Mouse (Mus musculus) left cerebral cortex, adult 2 months (tissue): ENCODE data around the gene 3110018I06Rik. TPM values are rescaled to one million over a fixed set of nuclear protein-coding genes. Genes with fewer than 3 reads are reported as not detected.

Experiments
- DNase-seq, 2 experiments: peaks; one replicate each; pipeline ENCODE4 v3.0.0; 2021 to 2022; ENCODE audit warnings: low spot score in 2 of 2, mixed read lengths in 1 of 2; ENCODE audit errors: extremely low spot score in 1 of 2
- H3K27ac ChIP-seq: fragments of 200-600 bp; 2 replicates; pipeline ENCODE4 v1.8.1; 2022
- H3K4me3 ChIP-seq: fragments of 200-600 bp; 2 replicates; pipeline ENCODE4 v1.8.1; 2022
- CTCF ChIP-seq: fragments of 200-600 bp; IDR thresholded peaks from 2 replicates; pipeline ENCODE4 v1.8.1; 2022; ENCODE audit warnings: antibody characterized with exemption, mild to moderate bottlenecking, moderate library complexity
- intact Hi-C: fragments of 180-260 bp; cut with DNase I; formaldehyde crosslinking; loops from one replicate; pipeline ENCODE4 v1.15.1; 2025
- long read RNA-seq, 2 experiments: library from polyadenylated mRNA; stranded (forward); transcript quantifications; one replicate each; pipeline ENCODE4 v2.0.0; 2021; ENCODE audit warnings: borderline mapping rate in 2 of 2
- total RNA-seq, 2 experiments: library from RNA; stranded (reverse); gene quantifications; 2 replicates each; pipeline ENCODE4 v1.2.3; 2021

3110018I06Rik gene
- not detected for total RNA-seq
- long read RNA-seq, experiment 1: 0 reads
- long read RNA-seq, experiment 2: 0 reads

DNA sequence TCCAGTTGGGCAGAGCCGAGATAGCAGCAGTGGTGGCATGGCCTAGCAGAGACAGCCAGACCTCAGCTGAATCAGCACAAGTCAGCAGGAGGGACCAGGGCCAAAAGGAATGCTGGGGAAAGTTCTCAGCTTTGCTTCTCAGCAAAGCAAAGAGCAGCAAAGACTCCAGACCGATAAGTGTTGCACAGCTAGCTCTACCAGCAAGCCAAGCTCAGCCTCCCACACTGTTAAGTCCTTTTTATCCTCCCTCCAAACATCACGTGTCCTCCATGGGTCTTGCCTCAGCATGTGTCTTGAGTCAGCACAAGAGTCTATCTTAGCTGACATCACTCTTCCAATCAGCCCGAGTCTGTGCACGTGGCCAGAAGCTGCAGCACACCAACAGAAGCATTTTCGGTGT lies at the start of gene 3110018I06Rik:
TSS of gene 3110018I06Rik (plus strand) at position 262 of the 400 bp plus-strand sequence.
- DNase-seq: no peak
- intact Hi-C loops: no loop called here
- no peak within 1 kb of the TSS for H3K4me3 ChIP-seq

DNA sequence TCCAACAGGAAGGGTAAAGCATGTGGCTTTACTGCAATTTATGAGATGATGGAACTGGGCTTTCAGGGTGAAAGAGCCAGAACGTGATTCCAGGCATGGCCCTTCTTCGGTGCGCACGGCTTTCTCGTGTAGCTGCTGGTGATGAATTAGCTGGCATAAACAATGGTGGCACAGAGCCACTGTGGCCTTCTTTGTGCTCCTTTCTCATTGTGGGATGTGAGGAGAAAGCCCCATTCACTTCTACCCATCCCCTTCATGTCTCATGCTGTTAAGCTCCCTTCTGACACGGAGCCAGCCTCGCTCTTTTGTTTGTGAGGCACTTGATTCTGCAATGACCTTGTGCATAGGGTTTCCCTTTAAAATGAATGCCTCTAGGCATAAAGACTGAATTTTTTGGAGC lies 43.8 kb upstream of the 3110018I06Rik start:
- DNase-seq: no peak
- no peak overlapping the region for H3K4me3 ChIP-seq
- H3K27ac ChIP-seq: no peak overlapping the region
- TF ChIP-seq CTCF: no peak
- intact Hi-C loops: no loop called here

More for the DNA sequence above, at the start of gene 3110018I06Rik:
- no peak within 1 kb of the TSS for H3K27ac ChIP-seq
- no peak for TF ChIP-seq CTCF

DNA sequence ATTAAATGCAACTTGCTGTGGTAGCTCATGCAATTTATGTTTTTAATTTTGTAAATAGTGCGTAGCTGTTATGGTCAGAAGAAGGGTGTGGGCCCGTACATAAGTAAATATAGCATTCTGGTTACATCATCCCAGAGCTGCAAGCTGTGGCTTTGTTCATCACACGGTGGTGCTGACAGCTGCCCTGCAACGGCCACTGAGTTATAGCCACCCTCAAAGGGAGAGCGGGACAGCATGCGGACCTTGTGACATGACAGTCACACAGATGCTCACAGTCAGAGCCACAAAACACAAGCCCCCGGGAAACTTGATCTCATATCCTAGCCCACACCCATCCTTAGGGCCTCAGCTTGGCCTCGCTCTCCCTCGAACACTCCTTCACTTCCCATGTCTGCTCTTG lies 30.6 kb upstream of the 3110018I06Rik start:
- no peak overlapping the region for H3K27ac ChIP-seq
- H3K4me3 ChIP-seq: no peak overlapping the region
- intact Hi-C loops: no loop called here
- no peak for TF ChIP-seq CTCF
- DNase-seq: no peak

DNA sequence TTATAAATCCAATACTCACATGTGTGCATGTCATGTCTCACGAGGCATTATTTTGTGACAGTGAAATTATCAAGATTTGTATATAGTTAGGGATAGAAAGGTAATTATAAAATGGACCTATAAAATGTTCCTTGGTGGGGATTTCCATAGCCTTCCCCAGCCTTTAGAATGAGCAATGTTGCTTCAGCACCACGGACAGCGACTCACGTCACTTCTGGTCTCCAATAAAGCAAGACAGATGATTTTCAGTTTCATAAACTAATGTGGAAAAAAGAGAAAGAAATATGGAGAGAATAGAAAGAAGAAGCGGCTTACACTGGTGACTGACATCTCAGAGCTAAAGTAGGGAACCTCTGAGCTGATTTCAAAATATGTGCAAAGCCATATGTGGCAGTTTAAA lies 23.7 kb upstream of the 3110018I06Rik start:
- no peak for TF ChIP-seq CTCF
- no peak for DNase-seq
- H3K4me3 ChIP-seq: no peak overlapping the region
- H3K27ac ChIP-seq: no peak overlapping the region
- intact Hi-C loops: no loop called here

DNA sequence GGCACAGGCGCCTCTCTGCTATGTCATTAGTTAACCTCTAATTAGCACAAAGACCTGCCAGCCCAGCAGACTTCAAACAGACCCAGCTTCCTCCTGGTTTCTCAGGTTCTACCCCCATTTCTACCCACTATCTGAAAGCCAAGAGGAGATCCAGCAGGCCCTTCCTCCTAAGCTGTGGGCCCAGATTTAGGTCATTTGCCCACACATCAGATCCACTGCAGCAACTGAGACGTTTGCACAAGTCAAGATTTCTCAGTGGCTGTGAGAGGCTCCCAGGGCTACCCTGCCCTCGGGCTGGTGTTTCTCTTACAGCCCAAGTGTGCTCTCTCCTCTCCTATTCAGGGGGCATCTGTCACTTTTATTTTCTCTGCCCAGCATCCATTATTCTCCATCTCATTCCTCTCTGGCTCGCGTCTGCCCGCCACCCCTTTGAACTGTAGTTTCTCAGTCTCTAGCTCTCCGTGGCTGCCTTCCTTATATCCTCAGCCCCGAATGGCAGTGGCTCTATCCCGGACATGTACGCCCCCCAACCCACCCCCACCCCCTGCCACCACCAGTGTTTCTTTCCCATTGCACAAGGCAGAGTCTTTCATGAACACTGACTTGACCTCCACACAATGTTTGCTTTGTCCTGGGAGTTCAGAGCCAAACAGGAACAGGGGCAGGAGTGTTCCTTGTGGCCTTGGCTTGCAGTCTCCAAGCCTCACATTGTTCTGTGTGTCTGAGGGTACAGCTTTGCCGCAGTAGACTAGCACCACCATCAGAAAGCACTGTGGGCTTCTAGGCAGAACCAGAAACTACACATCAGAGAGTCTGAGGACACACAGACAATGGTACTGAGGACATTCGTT lies 11.8 kb upstream of the 3110018I06Rik start:
- no peak for TF ChIP-seq CTCF
- no peak overlapping the region for H3K4me3 ChIP-seq
- no peak for DNase-seq
- H3K27ac ChIP-seq: no peak overlapping the region
- intact Hi-C loops: no loop called here

DNA sequence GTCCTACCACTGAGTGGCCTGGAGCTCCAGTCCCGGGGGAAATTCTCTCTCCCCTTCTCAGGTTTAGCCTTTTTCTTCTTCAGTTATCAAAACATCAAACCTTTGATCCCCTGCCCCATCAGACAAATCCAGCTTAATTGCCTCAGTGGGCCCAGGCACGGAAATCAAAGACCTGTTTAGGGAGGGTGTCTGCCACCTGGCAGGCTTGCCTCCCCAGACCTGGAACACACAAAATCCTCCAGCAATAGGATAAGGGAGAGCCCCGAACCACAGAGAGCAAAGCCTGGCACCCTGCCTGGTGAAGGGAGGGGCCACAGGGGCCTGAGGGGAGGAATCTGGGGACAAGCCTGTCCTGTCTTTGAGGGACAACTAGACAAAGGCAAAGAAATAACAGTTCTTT lies 9.1 kb upstream of the 3110018I06Rik start:
- no peak for DNase-seq
- intact Hi-C loops: no loop called here
- no peak for TF ChIP-seq CTCF

DNA sequence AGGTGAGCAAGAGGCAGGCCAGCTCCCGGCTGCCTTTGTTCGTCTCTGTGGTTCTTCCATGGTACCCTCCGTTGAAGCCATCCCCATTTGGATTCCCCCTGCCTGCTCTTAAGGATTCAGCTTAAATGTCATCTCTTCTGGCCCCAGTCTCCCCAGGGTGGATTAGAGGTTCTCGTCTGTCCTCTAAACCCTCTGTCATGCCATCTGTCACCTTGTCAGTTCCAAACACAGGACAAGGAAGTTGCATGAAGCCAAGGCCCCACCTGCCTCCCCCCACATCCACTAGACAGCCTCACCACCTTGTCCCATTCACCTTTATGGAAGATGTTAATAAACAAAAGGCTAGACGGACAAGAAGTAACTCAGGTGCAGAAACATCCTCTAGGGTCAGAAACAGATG lies 5.4 kb upstream of the 3110018I06Rik start:
- intact Hi-C loops: no loop called here
- DNase-seq: no peak
- no peak overlapping the region for H3K4me3 ChIP-seq
- H3K27ac ChIP-seq: no peak overlapping the region
- no peak for TF ChIP-seq CTCF

More for the DNA sequence above, 9.1 kb upstream of the 3110018I06Rik start:
- H3K4me3 ChIP-seq: no peak overlapping the region
- no peak overlapping the region for H3K27ac ChIP-seq

DNA sequence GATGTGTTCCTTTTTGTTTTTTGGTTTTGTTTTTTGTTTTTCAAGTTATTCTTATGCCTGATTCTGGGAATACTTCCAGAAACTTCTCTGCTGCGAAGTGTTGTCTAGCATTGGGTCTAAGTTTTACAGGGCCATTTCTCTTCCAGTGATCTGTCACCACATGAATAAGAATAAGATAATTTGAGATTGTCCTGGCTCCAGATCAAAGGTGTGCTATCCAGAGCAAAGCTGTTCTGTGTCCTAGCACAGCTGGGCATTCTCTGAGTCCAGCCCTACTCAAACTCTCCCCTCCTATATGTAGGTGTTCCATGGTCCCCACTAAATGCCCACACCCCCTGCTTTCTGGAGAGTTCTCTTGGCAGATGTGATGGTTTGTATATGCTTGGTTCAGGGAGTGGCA lies 2.9 kb downstream of the 3110018I06Rik start:
- TF ChIP-seq CTCF: no peak
- Histone ChIP-seq H3K4me3 (no peak overlapping the region), H3K27ac (no peak overlapping the region)
- no peak for DNase-seq
- intact Hi-C loops: no loop called here

DNA sequence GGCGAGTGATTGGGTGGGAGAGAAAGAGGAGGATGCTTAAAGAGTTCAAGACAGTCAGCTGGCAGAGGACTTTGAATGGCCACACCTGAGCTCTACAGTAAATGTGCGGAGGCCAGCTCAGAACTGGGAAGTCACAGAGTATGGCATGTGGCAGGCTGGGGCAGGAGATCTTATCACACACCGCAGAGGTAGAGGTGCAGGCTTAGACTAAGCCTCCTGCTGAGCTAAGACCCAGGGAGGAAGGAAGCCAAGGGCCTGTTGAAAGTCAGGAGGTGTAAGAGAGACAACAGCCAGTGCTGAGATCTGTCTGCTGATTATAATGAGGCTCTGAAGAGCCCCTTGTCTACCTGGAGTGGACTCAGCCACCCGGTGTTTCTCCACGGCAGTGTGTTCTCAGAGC lies 8.5 kb downstream of the 3110018I06Rik start:
- intact Hi-C loops: no loop called here
- no peak for TF ChIP-seq CTCF
- no peak for DNase-seq
- H3K27ac ChIP-seq: no peak overlapping the region
- H3K4me3 ChIP-seq: no peak overlapping the region

DNA sequence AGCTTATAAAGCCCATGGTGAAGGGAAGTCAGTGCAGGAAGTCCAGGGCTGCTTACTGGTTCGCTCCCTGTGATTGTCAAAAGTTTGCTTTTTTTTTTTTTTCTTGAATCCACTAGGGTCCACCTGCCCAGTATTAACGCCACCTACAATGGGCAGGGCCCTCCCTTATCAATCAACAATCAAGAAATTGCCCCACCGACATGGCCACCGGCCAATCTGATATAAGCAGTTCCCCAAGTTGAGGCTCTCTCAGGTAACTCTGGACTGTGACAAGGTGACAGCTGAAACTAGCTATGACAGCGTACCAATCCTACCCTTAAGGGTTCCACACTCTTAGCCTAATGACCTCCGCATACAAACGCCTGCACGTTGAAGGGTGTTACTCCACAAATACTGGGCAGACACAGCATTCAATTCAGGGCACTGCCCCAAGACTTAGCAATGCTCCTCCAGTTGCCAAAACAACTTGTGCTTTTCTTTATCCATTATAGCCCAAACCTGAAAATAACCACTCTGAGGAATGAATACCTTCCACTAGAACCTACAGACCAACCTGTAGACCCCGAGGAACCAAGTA lies 21.3 kb downstream of the 3110018I06Rik start:
- no peak overlapping the region for H3K4me3 ChIP-seq
- intact Hi-C loops: no loop called here
- no peak overlapping the region for H3K27ac ChIP-seq
- no peak for DNase-seq
- TF ChIP-seq CTCF: no peak

DNA sequence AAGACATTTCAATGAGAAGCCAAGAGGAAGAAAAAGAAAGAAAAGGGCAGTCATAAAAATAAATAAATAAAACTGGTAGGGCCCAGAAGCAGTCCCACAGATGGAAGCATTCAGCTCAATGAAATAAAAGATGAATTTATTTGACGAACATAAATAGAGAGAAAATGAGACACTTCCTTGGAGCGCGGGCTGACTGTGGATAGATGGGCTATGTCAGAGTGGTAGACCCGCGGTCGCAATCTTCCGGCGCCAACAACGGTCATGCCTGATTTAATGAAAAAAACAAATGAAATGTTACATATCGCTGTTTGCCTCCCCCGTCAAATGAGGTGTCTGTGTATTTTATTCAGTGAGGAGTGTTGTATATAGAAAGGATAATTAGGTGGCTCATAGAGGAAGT lies 22.7 kb downstream of the 3110018I06Rik start:
- Histone ChIP-seq H3K4me3 (no peak overlapping the region), H3K27ac (no peak overlapping the region)
- TF ChIP-seq CTCF: no peak
- intact Hi-C loops: no loop called here
- DNase-seq: no peak

DNA sequence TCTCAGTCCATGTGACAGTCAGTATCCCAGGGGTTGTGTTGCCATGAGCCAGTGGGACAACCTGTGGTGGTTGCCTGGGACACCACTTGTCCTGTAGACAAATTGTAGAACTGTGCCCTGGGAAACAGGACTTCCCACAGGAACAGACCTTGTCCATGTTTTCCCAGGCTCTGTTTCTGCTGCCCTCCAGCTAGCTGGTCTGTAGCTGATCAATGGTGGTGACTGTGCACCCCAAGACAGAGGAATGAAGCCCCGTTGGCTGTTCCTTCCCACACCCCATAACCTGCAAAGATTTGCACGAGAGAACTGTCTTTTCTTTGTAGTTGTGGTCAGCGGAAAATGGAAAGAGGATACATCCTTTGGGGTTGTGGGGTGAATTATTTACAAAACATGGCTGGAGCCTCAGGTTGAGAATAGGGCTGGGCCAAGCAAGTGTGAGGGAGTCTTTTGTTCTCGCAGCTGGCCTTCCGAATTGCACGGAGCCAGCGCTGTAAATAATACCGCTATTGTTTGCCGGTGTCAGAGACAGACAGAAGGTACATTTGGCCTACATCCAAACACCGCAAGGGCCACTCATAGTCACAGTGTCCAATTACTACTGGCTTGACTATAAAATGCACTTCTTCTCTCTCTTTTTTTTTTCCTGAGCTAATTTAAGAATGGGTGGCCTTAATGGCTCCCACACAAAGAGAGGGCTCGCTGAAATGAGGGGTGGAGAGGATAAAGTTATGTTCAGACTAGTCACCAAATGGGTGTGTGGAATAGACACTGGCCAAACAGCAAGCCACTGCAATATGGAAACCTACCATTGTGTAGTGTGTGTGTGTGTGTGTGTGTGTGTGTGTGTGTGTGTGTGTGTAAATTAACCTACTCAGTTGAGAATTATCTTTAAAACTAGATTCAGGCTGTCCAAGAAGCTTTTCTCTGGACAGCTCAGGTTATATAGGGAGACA lies 28.1 kb downstream of the 3110018I06Rik start:
- H3K4me3 ChIP-seq: no peak overlapping the region
- TF ChIP-seq CTCF: no peak
- DNase-seq: peak in 1 of 2 experiments; percentile 10
- no peak overlapping the region for H3K27ac ChIP-seq
- intact Hi-C loops: no loop called here
